Mouse (Mus musculus): ENCODE measurements around the gene Phf13. TPM values are rescaled to one million over a fixed set of nuclear protein-coding genes. Genes with fewer than 3 reads are reported as not detected.

The Phf13 gene
- polyA plus RNA-seq (2014; fragmentation: Illumina TruSeq; extraction: RNeasy Lipid Tissue Mini Kit (QIAGEN cat#74804); ENCODE audit: low read depth, low replicate concordance): 45.4 TPM

DNA sequence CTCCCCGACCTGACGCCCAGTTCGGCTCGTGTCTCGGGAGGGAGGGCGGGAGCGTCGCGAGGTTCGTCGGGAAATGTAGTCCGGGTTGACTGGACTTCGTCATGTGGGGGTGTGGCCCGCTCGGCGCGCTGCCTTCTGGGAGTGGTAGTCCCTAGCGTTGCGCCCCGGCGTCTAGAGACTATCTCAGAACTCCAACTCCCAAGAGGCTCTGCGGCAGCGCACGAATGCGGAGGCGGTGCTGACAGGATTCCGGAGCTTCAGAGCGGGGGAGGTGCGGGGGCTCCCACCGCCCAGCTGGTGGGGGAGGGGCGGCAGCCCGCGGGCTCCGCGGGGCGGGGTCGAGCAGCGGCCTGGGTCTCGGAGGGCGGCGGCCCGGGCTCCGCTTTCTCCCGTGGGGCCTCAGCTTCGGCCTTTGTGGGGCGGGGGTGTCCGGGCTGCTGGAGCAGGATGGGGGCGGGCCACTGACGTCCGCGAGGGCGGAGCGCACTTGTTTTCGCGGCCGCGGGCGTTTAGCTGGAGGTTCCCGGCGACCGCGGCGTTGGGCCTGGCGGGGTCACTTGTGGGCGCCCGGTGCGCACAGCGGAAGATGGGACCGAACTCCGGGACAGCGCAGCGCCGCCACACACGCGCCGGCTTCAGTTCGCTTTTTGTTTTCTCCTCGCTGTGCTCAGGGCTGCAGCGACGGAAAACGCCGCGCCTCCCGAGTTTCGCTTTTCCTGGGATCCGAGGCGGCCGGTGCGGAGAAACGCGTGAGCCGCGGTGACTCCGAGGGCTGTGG, at the start of gene Phf13:
TSS of gene Phf13 (minus strand) at position 86 of the 778 bp plus-strand sequence.

DNA sequence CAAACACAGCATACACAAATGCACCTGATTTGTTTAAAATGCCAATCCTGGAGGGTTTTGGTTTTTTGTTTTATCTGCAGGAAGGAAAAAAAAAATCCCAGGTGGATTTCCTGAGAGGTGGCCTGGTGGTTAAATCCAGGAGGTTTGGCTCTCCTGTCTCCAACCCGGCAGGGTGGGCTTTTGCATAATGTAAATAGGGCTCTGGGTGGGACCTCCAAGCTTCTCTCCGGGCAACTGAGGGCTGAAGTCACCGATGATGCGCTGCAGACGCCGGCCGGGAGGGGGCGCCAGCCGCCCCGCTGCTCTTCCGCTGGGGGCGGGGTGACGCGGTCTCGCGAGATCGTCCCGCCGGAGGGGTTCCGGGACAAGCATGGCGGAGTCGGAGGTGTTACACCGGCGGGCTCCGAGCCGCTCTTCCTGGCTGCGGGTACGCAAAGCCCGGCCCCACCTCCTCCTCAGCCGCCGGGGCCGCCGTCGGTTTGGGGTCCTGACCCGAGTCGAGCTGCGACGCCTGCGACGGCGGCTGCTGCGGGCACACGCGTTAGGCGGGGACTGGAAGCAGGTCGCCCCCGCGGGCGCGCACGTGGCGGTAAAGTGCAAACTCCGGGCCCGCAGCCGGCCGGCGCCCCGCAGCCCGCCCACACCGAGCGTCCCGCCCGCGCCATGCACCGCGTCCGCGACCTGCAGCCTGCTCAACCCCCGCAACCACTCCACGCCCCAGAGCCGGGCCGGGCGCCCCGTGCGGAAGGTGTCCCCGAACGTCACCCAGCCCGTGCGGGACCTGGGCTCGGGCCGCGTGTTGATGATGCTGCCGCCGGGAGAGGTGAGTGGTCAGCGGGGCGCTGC, 43.1 kb upstream of the Phf13 start, which contains the start of gene Nol9:
TSS of gene Nol9 (plus strand) at position 337 of the 846 bp plus-strand sequence.

DNA sequence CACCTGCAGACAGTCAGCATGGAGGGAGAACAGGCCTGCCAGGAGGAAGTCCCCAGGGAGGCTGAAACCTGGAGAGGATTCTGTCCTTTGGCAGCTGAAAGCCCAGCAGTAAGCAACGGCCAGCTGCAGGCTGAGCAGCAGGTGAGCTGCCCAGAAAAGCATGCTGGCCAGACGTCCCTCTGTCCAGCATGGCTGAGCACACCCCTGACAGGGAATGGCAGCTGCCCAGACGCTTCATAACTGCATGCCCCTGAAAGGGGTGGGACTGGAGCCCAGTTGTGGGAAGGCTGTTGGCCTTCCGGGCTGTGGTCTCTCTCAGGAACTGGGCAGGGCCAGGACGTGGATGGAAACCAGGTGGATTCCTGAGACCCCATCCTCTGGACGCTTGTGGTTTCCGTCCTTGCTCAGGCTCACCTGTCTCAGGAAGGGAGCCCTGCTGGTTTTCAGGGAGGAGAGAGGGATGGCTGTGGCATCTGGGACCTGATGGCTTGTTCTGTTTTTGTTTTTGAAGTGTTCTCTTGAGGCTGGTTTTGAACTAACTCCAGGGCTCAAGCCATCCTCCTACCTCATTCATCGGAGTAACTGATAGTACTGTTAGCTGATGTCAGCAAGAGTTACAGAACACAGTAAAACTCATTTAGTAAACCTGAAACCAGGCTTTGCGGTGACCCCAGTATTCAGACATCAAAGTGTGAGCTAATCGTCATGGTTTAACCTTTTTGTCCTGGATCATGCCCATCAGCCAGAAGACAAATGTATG, 42.3 kb upstream of the Phf13 start, which contains the start of gene Tas1r1:
TSS of gene Tas1r1 (minus strand) at position 344 of the 760 bp plus-strand sequence.

DNA sequence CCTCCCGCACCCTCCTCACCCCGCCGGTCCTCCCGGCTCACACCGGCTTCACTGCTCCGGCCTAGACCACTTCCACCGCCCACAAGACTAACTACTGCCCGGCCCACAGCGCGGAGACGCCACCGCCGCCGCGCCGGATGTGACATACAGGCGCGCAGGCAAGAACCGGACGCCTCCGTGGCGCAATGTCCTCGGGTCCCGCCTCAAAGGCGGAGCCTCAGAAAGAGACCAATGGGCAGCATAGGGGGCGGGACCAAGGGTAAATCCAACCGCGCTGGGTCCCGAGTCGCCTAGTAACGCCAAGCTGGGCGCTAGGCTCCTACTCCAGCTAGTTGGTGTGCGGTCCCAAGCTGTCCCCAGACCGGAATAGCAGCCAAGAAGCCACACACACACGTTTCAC, 31.5 kb upstream of the Phf13 start, which contains the start of gene Zbtb48:
TSS of gene Zbtb48 (minus strand) at position 148 of the 400 bp plus-strand sequence.

DNA sequence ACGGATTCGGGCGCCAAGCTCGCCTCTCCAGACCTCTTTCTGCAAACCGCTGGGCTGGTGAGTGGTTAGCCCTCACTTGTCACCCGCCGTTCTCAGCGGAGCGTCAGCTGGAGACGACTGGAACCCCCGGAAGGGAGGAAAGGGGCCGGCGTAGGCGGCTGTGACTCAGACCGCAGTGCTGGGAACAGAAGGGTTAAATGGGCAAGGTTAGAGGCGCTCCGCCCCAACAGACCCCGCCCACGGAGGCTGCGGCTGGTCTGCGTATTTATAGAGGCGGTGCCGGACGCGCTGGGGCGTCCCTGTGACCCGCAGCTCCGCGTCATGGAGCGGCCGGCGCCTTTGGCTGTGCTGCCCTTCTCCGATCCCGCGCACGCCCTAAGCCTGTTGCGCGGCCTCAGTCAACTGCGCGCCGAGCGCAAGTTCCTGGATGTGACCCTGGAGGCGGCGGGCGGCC, 12.6 kb upstream of the Phf13 start, which contains the start of gene Klhl21:
TSS of gene Klhl21 (plus strand) at position 182 of the 454 bp plus-strand sequence.

DNA sequence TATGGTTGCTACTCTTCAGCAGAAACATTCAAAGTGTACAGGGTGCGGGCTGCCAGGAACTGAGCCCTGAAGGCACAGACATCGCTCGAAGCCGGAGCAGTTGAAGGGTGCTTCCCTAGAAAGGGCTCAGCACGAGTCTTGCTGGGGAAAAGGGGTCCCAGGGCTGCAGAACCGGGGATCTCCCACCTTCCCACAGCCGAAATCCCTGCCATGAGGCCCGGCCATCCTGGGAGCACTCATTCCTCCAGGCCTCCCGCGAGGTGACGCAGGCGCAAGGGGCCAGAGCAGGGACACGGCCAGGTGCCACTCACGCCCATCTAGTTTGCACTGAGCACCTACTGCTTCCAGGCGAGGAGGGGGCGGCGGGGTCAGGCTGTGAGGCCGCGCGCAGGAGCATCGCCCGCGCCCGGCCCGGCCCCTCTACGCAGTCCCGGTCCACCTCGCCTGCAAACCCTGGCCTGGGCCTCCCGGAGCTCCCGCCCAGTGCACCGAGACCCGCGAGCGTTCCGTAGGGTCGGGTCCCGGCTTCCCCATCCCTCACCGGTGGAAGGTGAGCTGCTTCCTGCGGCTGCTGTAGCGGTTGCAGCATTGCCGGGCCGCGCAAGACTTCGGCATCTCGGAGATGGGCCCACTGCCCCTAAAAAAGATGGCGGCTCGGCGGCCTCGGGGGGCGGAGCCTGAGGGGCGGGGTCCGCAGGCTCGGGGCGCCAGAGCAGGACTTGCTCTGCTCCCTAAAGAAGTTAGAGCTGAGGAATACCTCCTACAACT, 7.5 kb downstream of the Phf13 start, which contains the start of gene Thap3:
TSS of gene Thap3 (minus strand) at position 656 of the 768 bp plus-strand sequence.

Other genes with a start within 250 kb of the Phf13 start
- 97.5 TPM for gene Camta1, start 134.4 kb downstream of the Phf13 start, polyA plus RNA-seq (2014; fragmentation: Illumina TruSeq; extraction: RNeasy Lipid Tissue Mini Kit (QIAGEN cat#74804); ENCODE audit: low read depth, low replicate concordance)
- gene Dnajc11, start 62.6 kb downstream of the Phf13 start, polyA plus RNA-seq (2014; fragmentation: Illumina TruSeq; extraction: RNeasy Lipid Tissue Mini Kit (QIAGEN cat#74804); ENCODE audit: low read depth, low replicate concordance): 16.6 TPM
- not detected for gene Thap3, start 7.3 kb downstream of the Phf13 start, polyA plus RNA-seq (2014; fragmentation: Illumina TruSeq; extraction: RNeasy Lipid Tissue Mini Kit (QIAGEN cat#74804); ENCODE audit: low read depth, low replicate concordance)
- 2.1 TPM for gene Klhl21, start 12.5 kb upstream of the Phf13 start, polyA plus RNA-seq (2014; fragmentation: Illumina TruSeq; extraction: RNeasy Lipid Tissue Mini Kit (QIAGEN cat#74804); ENCODE audit: low read depth, low replicate concordance)
- 2.8 TPM for gene Zbtb48, start 31.4 kb upstream of the Phf13 start, polyA plus RNA-seq (2014; fragmentation: Illumina TruSeq; extraction: RNeasy Lipid Tissue Mini Kit (QIAGEN cat#74804); ENCODE audit: low read depth, low replicate concordance)
- 0.95 TPM for gene Tas1r1, start 42.3 kb upstream of the Phf13 start, polyA plus RNA-seq (2014; fragmentation: Illumina TruSeq; extraction: RNeasy Lipid Tissue Mini Kit (QIAGEN cat#74804); ENCODE audit: low read depth, low replicate concordance)
- 6.1 TPM for gene Nol9, start 43.1 kb upstream of the Phf13 start, polyA plus RNA-seq (2014; fragmentation: Illumina TruSeq; extraction: RNeasy Lipid Tissue Mini Kit (QIAGEN cat#74804); ENCODE audit: low read depth, low replicate concordance)
- 0.18 TPM for gene Plekhg5, start 76.2 kb upstream of the Phf13 start, polyA plus RNA-seq (2014; fragmentation: Illumina TruSeq; extraction: RNeasy Lipid Tissue Mini Kit (QIAGEN cat#74804); ENCODE audit: low read depth, low replicate concordance)
- not detected for gene Tnfrsf25, start 119.7 kb upstream of the Phf13 start, polyA plus RNA-seq (2014; fragmentation: Illumina TruSeq; extraction: RNeasy Lipid Tissue Mini Kit (QIAGEN cat#74804); ENCODE audit: low read depth, low replicate concordance)
- gene Espn, start 156.1 kb upstream of the Phf13 start, polyA plus RNA-seq (2014; fragmentation: Illumina TruSeq; extraction: RNeasy Lipid Tissue Mini Kit (QIAGEN cat#74804); ENCODE audit: low read depth, low replicate concordance): 3.5 TPM
- gene Hes2, start 162.6 kb upstream of the Phf13 start, polyA plus RNA-seq (2014; fragmentation: Illumina TruSeq; extraction: RNeasy Lipid Tissue Mini Kit (QIAGEN cat#74804); ENCODE audit: low read depth, low replicate concordance): 0.22 TPM
- gene Acot7, start 181.9 kb upstream of the Phf13 start, polyA plus RNA-seq (2014; fragmentation: Illumina TruSeq; extraction: RNeasy Lipid Tissue Mini Kit (QIAGEN cat#74804); ENCODE audit: low read depth, low replicate concordance): 28.5 TPM